Mouse (Mus musculus): ENCODE measurements around the gene Ipmk.

Gene Ipmk

GRCm38 (mm10) chr10:71347509-71347949 is at the start of gene Ipmk:
Gene Ipmk, plus strand, starts transcription at chr10:71347763.
- peak; percentile 99 to 100 for DNase-seq (ENCODE audit: inconsistent age in 2 of 2, low spot score in 1 of 2)

- no peak for DNase-seq (ENCODE audit: inconsistent age in 2 of 2, low spot score in 1 of 2)
These were observed 47.4 kb upstream of the Ipmk start for GRCm38 (mm10) chr10:71300161-71300560.

- DNase-seq (ENCODE audit: inconsistent age in 2 of 2, low spot score in 1 of 2) = peak in 1 of 2 experiments; percentile 48
These were observed 45.1 kb upstream of the Ipmk start for GRCm38 (mm10) chr10:71302490-71302889.

GRCm38 (mm10) chr10:71306190-71306589 is 41.4 kb upstream of the Ipmk start:
- DNase-seq (ENCODE audit: inconsistent age in 2 of 2, low spot score in 1 of 2) = peak; percentile 23 to 75

- no peak for DNase-seq (ENCODE audit: inconsistent age in 2 of 2, low spot score in 1 of 2)
These were observed 40.8 kb upstream of the Ipmk start for GRCm38 (mm10) chr10:71306759-71307158.

GRCm38 (mm10) chr10:71308199-71308598 is 39.4 kb upstream of the Ipmk start:
- DNase-seq (ENCODE audit: inconsistent age in 2 of 2, low spot score in 1 of 2) = no peak

- no peak for DNase-seq (ENCODE audit: inconsistent age in 2 of 2, low spot score in 1 of 2)
These were observed 37.3 kb upstream of the Ipmk start for GRCm38 (mm10) chr10:71310288-71310687.

GRCm38 (mm10) chr10:71314596-71314995 is 33.0 kb upstream of the Ipmk start:
- DNase-seq (ENCODE audit: inconsistent age in 2 of 2, low spot score in 1 of 2) = peak in 1 of 2 experiments; percentile 63

- DNase-seq (ENCODE audit: inconsistent age in 2 of 2, low spot score in 1 of 2) = no peak
These were observed 31.5 kb upstream of the Ipmk start for GRCm38 (mm10) chr10:71316056-71316455.

GRCm38 (mm10) chr10:71316497-71316896 is 31.1 kb upstream of the Ipmk start:
- no peak for DNase-seq (ENCODE audit: inconsistent age in 2 of 2, low spot score in 1 of 2)

GRCm38 (mm10) chr10:71323669-71324068 is 23.9 kb upstream of the Ipmk start:
- DNase-seq (ENCODE audit: inconsistent age in 2 of 2, low spot score in 1 of 2) = no peak

GRCm38 (mm10) chr10:71326123-71326522 is 21.4 kb upstream of the Ipmk start:
- no peak for DNase-seq (ENCODE audit: inconsistent age in 2 of 2, low spot score in 1 of 2)

GRCm38 (mm10) chr10:71326789-71327188 is 20.8 kb upstream of the Ipmk start:
- DNase-seq (ENCODE audit: inconsistent age in 2 of 2, low spot score in 1 of 2) = peak; percentile 59 to 88

GRCm38 (mm10) chr10:71327386-71327785 is 20.2 kb upstream of the Ipmk start:
- DNase-seq (ENCODE audit: inconsistent age in 2 of 2, low spot score in 1 of 2) = no peak

- no peak for DNase-seq (ENCODE audit: inconsistent age in 2 of 2, low spot score in 1 of 2)
These were observed 19.2 kb upstream of the Ipmk start for GRCm38 (mm10) chr10:71328382-71328781.

- no peak for DNase-seq (ENCODE audit: inconsistent age in 2 of 2, low spot score in 1 of 2)
These were observed 18.7 kb upstream of the Ipmk start for GRCm38 (mm10) chr10:71328870-71329269.

GRCm38 (mm10) chr10:71329295-71329694 is 18.3 kb upstream of the Ipmk start:
- DNase-seq (ENCODE audit: inconsistent age in 2 of 2, low spot score in 1 of 2) = no peak

GRCm38 (mm10) chr10:71330070-71330469 is 17.5 kb upstream of the Ipmk start:
- DNase-seq (ENCODE audit: inconsistent age in 2 of 2, low spot score in 1 of 2) = no peak

- DNase-seq (ENCODE audit: inconsistent age in 2 of 2, low spot score in 1 of 2) = no peak
These were observed 15.7 kb upstream of the Ipmk start for GRCm38 (mm10) chr10:71331908-71332307.

- no peak for DNase-seq (ENCODE audit: inconsistent age in 2 of 2, low spot score in 1 of 2)
These were observed 15.2 kb upstream of the Ipmk start for GRCm38 (mm10) chr10:71332376-71332775.

GRCm38 (mm10) chr10:71332859-71333258 is 14.7 kb upstream of the Ipmk start:
- DNase-seq (ENCODE audit: inconsistent age in 2 of 2, low spot score in 1 of 2) = no peak

GRCm38 (mm10) chr10:71337733-71338132 is 9.8 kb upstream of the Ipmk start:
- no peak for DNase-seq (ENCODE audit: inconsistent age in 2 of 2, low spot score in 1 of 2)

GRCm38 (mm10) chr10:71338156-71338905 is 9.2 kb upstream of the Ipmk start:
- DNase-seq (ENCODE audit: inconsistent age in 2 of 2, low spot score in 1 of 2) = no peak
